Mouse (Mus musculus) thymus, adult 18-20 months (tissue): ENCODE data around the gene Nsd1.
A peak's percentile ranks its signal among the peaks of the same experiment; 100 is the strongest.
"Not testable (repeated sequence)": the region's sequence is repeated elsewhere in the genome, so short reads cannot be mapped to it uniquely, and the experiment has no call there.

ENCODE experiments used
- DNase-seq, 2 experiments: peaks; one replicate each; pipeline ENCODE4 v3.0.0; 2022; ENCODE audit warnings: mixed read lengths in 2 of 2

Nsd1 gene

GRCm38 (mm10) chr13:55209649-55210192, at the start of gene Nsd1:
Gene Nsd1 (plus strand): TSS chr13:55209782.
- peak in 1 of 2 experiments; percentile 47 for DNase-seq

GRCm38 (mm10) chr13:55162365-55162764, 47.2 kb upstream of the Nsd1 start:
- DNase-seq: no peak

- no peak for DNase-seq
These were observed 46.0 kb upstream of the Nsd1 start for GRCm38 (mm10) chr13:55163553-55163952.

GRCm38 (mm10) chr13:55165831-55166339, 43.7 kb upstream of the Nsd1 start:
- no peak for DNase-seq

- no peak for DNase-seq
These were observed 42.5 kb upstream of the Nsd1 start for GRCm38 (mm10) chr13:55166806-55167725.

GRCm38 (mm10) chr13:55167798-55168197, 41.8 kb upstream of the Nsd1 start:
- no peak for DNase-seq

GRCm38 (mm10) chr13:55168255-55168654, 41.3 kb upstream of the Nsd1 start:
- no peak for DNase-seq

GRCm38 (mm10) chr13:55168958-55169369, 40.6 kb upstream of the Nsd1 start:
- DNase-seq: no peak

- DNase-seq: no peak
These were observed 37.9 kb upstream of the Nsd1 start for GRCm38 (mm10) chr13:55171517-55172335.

GRCm38 (mm10) chr13:55172336-55172770, 37.2 kb upstream of the Nsd1 start:
- no peak for DNase-seq

- DNase-seq: no peak
These were observed 35.2 kb upstream of the Nsd1 start for GRCm38 (mm10) chr13:55174347-55174746.

- no peak for DNase-seq
These were observed 33.3 kb upstream of the Nsd1 start for GRCm38 (mm10) chr13:55176265-55176664.

GRCm38 (mm10) chr13:55177903-55178496, 31.6 kb upstream of the Nsd1 start:
- DNase-seq: no peak

- DNase-seq: no peak
These were observed 31.0 kb upstream of the Nsd1 start for GRCm38 (mm10) chr13:55178556-55178955.

- DNase-seq: no peak
These were observed 30.0 kb upstream of the Nsd1 start for GRCm38 (mm10) chr13:55179591-55179990.

- no peak for DNase-seq
These were observed 27.8 kb upstream of the Nsd1 start for GRCm38 (mm10) chr13:55181786-55182172.

GRCm38 (mm10) chr13:55182173-55182894, 27.2 kb upstream of the Nsd1 start:
- DNase-seq: no peak

GRCm38 (mm10) chr13:55183382-55183781, 26.2 kb upstream of the Nsd1 start:
- DNase-seq: no peak

GRCm38 (mm10) chr13:55187062-55187461, 22.5 kb upstream of the Nsd1 start:
- not testable (repeated sequence) for DNase-seq

GRCm38 (mm10) chr13:55189531-55190107, 20.0 kb upstream of the Nsd1 start:
- DNase-seq: no peak

GRCm38 (mm10) chr13:55190121-55190868, 19.3 kb upstream of the Nsd1 start:
- peak; percentile 86 to 88 for DNase-seq
